Mouse (Mus musculus) kidney, adult 2 months (tissue): ENCODE results near the gene Plb1.

Experiments used
- CTCF ChIP-seq: fragments of 200-500 bp; conservative IDR thresholded peaks from 2 replicates; pipeline ENCODE4 v1.5.1; 2011; ENCODE audit warnings: low read depth, mild to moderate bottlenecking, control low read depth, low read length, moderate library complexity, mixed read lengths; ENCODE audit not compliant: insufficient read depth, insufficient read length
- POLR2A ChIP-seq: fragments of 200-500 bp; IDR thresholded peaks from one replicate; pipeline ENCODE4 v1.6.1; 2011; ENCODE audit warnings: low read depth, low read length, control low read depth

- TF ChIP-seq POLR2A (no peak), CTCF (no peak)
Observed at GRCm38 (mm10) chr5:32346025-32346912, 113.8 kb downstream of the Plb1 start.
